Mouse (Mus musculus) ES-E14 (cell line): ENCODE results near the gene Trim10. TPM values are rescaled to one million over a fixed set of nuclear protein-coding genes. Genes with fewer than 3 reads are reported as not detected.
A peak's percentile ranks its signal among the peaks of the same experiment; 100 is the strongest.

ENCODE experiments used
- DNase-seq: peaks from one replicate; pipeline ENCODE4 v3.0.0-alpha.2; 2013; ENCODE audit warnings: low read depth, low spot score
- H3K27ac ChIP-seq: 2 replicates; pipeline ENCODE4 v1.5.1; 2012; ENCODE audit warnings: low read depth, mild to moderate bottlenecking, low read length, moderate library complexity, mixed read lengths; ENCODE audit not compliant: poor library complexity, insufficient read depth, severe bottlenecking
- H3K36me3 ChIP-seq: 2 replicates; pipeline ENCODE4 v1.6.1; 2012; ENCODE audit warnings: mild to moderate bottlenecking, low read length, moderate library complexity, mixed read lengths; ENCODE audit not compliant: control insufficient read depth, poor library complexity, insufficient read depth, severe bottlenecking
- H3K4me1 ChIP-seq, 2 experiments: fragments of 150-350 bp in 1 of 2; sonication (generic) in 1 of 2; 2 replicates each; pipeline ENCODE4 v1.6.1; 2012; ENCODE audit warnings: low read length in 2 of 2, mild to moderate bottlenecking in 1 of 2, mixed read lengths in 1 of 2; ENCODE audit not compliant: control insufficient read depth in 2 of 2, insufficient read depth in 2 of 2, poor library complexity in 1 of 2
- H3K4me3 ChIP-seq, 2 experiments: fragments of 150-350 bp in 1 of 2; sonication (generic) in 1 of 2; 2 replicates each; pipeline ENCODE4 v1.5.1; 2012; ENCODE audit warnings: low read length in 2 of 2, low read depth in 1 of 2, mild to moderate bottlenecking in 1 of 2, mixed read lengths in 1 of 2; ENCODE audit not compliant: insufficient read depth in 1 of 2, poor library complexity in 1 of 2, severe bottlenecking in 1 of 2
- H3K9ac ChIP-seq: 2 replicates; pipeline ENCODE4 v1.6.1; 2012; ENCODE audit warnings: low read depth, mild to moderate bottlenecking, low read length, mixed read lengths; ENCODE audit not compliant: poor library complexity, insufficient read depth, severe bottlenecking
- H3K9me3 ChIP-seq: fragments of 150-350 bp; sonication (generic); 2 replicates; pipeline ENCODE4 v1.6.1; 2012; ENCODE audit warnings: low read depth, mild to moderate bottlenecking, low read length; ENCODE audit not compliant: control insufficient read depth, insufficient read depth
- CHD2 ChIP-seq: IDR thresholded peaks from 2 replicates; pipeline ENCODE4 v1.6.1; 2014; ENCODE audit warnings: mild to moderate bottlenecking, low read depth, low read length, inconsistent platforms
- HCFC1 ChIP-seq: IDR thresholded peaks from 2 replicates; pipeline ENCODE4 v1.6.1; 2012; ENCODE audit warnings: low read length, inconsistent platforms, borderline replicate concordance; ENCODE audit not compliant: insufficient read depth
- MAFK ChIP-seq: IDR thresholded peaks from 2 replicates; pipeline ENCODE4 v1.6.1; 2014; ENCODE audit warnings: mild to moderate bottlenecking, low read depth, low read length, inconsistent platforms; ENCODE audit not compliant: insufficient read depth
- ZC3H11A ChIP-seq: IDR thresholded peaks from 2 replicates; pipeline ENCODE4 v1.6.1; 2012; ENCODE audit warnings: low read depth, mild to moderate bottlenecking, inconsistent platforms, low read length, borderline replicate concordance
- ZNF384 ChIP-seq: IDR thresholded peaks from 2 replicates; pipeline ENCODE4 v1.6.1; 2012; ENCODE audit warnings: low read depth, low read length, inconsistent platforms
- in situ Hi-C, 2 experiments: fragments of 600-800 bp; cut with MboI; formaldehyde crosslinking; loops; one replicate each; pipeline ENCODE4 v1.15.1; 2025; ENCODE audit warnings: low sequenced_read_pairs in 2 of 2, inconsistent platforms in 1 of 2; ENCODE audit not compliant: unreplicated experiment in 2 of 2
- total RNA-seq: library from RNA; depleted of rRNA; stranded (reverse); fragments of 300-350 nt; gene quantifications from 2 replicates; pipeline ENCODE4 v1.2.3, GENCODE M21; 2012

Gene Trim10
- total RNA-seq, 1 experiment, result not detected

GRCm38 (mm10) chr17:36908235-36908634 lies 38.9 kb downstream of the Trim10 start:
- Histone ChIP-seq H3K36me3 (no peaks in the 10 kb centered on the region), H3K4me3 (no peak overlapping the region), H3K9me3 (no peaks in the 10 kb centered on the region), H3K27ac (no peak overlapping the region), H3K4me1 (peaks cover 3 to 5% of the 10 kb centered on the region in 2 experiments; a peak in 2 of 4 replicates), H3K9ac (no peak overlapping the region)
- in situ Hi-C loops, result no loop called here
- DNase-seq, result no peak
- TF ChIP-seq MAFK (peak; percentile 92), HCFC1 (no peak), ZC3H11A (no peak), CHD2 (no peak), ZNF384 (no peak)

GRCm38 (mm10) chr17:36909802-36910201 lies 40.4 kb downstream of the Trim10 start:
- no peaks in the 10 kb centered on the region for H3K36me3 ChIP-seq
- TF ChIP-seq HCFC1 (no peak), MAFK (0 out of 2 replicates have a peak, but pooled peaks have one; percentile 30)
- H3K9ac ChIP-seq, result no peak overlapping the region
- no peak overlapping the region for H3K27ac ChIP-seq
- H3K9me3 ChIP-seq, result no peaks in the 10 kb centered on the region
- H3K4me3 ChIP-seq, result no peak overlapping the region
- no peak for DNase-seq
- H3K4me1 ChIP-seq, result peaks cover 0 to 5% of the 10 kb centered on the region in 2 experiments; a peak in 1 of 4 replicates
- in situ Hi-C loops, result no loop called here

- H3K9me3 ChIP-seq, result no peaks in the 10 kb centered on the region
- in situ Hi-C loops, result no loop called here
- peaks cover 0 to 6% of the 10 kb centered on the region in 2 experiments; a peak in 2 of 4 replicates for H3K4me1 ChIP-seq
- H3K36me3 ChIP-seq, result no peaks in the 10 kb centered on the region
- H3K4me3 ChIP-seq, result no peak overlapping the region
- no peak overlapping the region for H3K27ac ChIP-seq
- no peak overlapping the region for H3K9ac ChIP-seq
- TF ChIP-seq HCFC1 (no peak), ZNF384 (no peak), CHD2 (no peak), ZC3H11A (no peak), MAFK (no peak)
- no peak for DNase-seq
These were observed 42.7 kb downstream of the Trim10 start for GRCm38 (mm10) chr17:36912031-36912430.

DNA sequence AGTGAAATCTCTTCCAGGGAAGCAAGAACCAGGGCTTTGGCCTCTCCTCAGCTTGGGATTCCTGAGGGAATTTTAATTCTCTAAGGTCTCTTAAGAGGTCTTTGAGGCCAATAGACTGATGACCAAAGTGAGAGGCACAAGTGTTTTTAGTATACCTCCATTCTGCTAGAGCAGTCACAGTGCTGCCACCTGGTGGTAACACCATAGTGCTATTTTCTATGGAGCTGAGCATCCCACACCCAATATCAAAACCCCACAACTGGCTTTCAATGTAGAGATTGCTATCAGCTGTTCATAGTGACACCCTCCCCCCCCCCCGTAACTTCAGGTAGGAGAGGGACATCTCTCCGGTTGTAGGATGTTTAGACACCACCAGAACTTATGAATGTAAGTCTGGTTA lies 44.7 kb downstream of the Trim10 start:
- in situ Hi-C loops, result no loop called here
- Histone ChIP-seq H3K9ac (no peak overlapping the region), H3K36me3 (no peaks in the 10 kb centered on the region), H3K4me3 (no peak overlapping the region), H3K9me3 (no peaks in the 10 kb centered on the region), H3K4me1 (peaks cover 0 to 6% of the 10 kb centered on the region in 2 experiments; a peak in 2 of 4 replicates), H3K27ac (no peak overlapping the region)
- TF ChIP-seq HCFC1, result no peak
- DNase-seq, result peak; percentile 74

DNA sequence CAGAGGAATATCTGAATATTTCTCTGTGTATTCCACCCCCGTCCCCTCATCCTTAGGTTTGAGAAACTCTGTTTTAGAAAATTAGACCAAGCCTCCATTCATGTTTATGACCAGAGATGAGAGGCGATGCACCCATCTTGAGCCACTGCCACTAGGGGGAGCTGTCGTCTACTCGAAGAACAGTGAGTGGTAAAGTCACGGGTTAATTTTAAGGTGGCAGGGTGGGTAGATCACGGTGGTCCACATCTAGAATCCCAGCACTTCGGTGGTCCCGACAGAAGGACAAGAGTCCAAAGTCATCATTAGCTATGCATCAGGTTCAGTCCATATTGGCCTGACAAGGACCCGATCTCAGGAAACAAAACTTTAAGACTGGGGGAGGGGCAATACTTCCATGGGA lies 45.7 kb downstream of the Trim10 start:
- peaks cover 0 to 2% of the 10 kb centered on the region in 2 experiments; a peak in 2 of 4 replicates for H3K4me1 ChIP-seq
- DNase-seq, result peak; percentile 62
- in situ Hi-C loops, result no loop called here
- no peaks in the 10 kb centered on the region for H3K9me3 ChIP-seq
- no peak for TF ChIP-seq HCFC1
- TF ChIP-seq ZNF384, result no peak
- no peak for TF ChIP-seq ZC3H11A
- TF ChIP-seq MAFK, result no peak
- no peak for TF ChIP-seq CHD2
- no peak overlapping the region for H3K27ac ChIP-seq
- no peak overlapping the region for H3K4me3 ChIP-seq
- H3K36me3 ChIP-seq, result no peaks in the 10 kb centered on the region
- no peak overlapping the region for H3K9ac ChIP-seq
